Mouse (Mus musculus) frontal cortex, postnatal 25 days (tissue): ENCODE data around the gene Rap1gap.

Experiments
- DNase-seq, 2 experiments: peaks; one replicate each; pipeline ENCODE4 v3.0.0; 2022; ENCODE audit warnings: low spot score in 2 of 2

Rap1gap gene

DNA sequence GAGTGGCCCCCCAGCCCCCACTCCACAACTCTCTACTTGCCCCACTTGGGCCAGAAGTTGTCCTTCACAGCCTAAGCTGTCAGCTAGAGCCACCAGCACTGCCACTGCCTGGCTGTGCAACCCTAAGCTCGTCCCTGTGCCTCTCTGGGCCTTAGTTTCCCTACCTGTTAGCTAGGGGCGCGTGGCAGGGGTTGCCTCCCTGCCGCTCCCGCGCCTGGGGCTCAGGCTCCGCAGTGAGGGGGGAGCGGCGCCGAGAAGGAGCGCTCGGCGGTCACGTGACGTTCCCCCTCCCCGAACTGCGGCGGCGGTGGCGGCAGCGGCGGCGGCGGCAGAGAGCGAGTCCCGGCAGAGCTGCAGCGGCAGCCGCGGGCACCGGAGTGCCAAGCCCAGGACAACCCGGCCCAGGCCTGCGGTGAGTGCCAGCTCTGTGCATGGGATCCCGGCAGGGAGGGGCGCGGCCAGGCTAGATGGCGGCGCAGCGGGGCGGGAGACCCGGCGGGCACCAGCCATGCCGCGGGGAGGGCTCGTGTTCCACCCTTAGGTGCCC is at the start of gene Rap1gap:
TSS of gene Rap1gap (plus strand) at position 294 of the 547 bp plus-strand sequence.
- peak; percentile 51 to 66 for DNase-seq

DNA sequence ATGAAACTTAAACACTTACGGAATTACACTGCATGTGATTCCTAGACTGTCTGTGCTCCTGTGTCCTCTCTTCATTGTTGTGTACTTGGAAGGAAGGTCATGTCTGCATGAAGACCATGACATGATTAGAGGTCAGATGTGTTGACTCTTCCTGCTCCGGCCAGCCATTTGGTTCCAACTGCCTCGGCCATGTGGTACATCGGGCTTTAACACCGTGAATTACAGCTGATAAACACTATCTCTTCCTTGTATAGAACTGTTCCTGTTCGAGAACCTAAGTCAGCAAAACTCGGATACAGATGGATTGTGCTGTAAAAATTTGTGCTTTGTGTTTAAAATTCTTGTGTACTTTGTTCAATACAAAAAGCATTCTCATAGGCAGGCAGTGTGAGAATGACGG is 41.7 kb upstream of the Rap1gap start:
- DNase-seq, result no peak

DNA sequence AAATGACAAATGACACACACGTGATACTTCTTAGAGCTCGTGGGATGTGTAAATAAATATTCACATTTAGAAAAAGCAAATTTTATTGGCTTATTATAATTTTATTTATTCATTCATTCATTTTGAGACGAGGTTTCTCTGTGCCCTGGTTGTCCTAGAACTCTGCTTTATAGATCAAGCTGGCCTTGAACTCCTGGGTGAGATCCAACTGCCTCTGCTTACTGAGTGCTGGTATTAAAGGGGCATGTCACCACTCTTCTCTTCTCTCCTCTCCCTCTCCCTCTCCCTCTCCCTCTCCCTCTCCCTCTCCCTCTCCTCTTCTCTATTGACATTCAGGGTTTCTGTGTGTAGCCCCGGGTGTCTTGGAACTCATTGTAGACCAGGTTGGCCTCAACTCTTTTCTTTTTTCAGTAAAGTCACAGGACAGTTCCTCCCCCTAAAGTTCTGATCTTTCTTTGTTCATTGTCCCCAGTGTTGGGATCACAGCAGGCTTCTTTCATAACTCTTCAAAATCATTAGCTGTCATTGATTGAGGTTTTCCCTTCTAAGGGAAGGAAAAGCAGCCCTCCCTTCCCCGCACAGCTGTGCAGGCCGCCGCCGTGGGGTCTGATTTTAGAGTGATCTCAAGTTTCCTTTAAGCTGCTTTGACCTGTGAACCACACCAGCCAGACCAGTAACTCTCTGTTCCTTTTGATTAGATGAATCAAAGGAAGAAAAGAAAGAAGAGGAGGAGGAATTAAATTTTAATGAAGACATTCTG is 36.9 kb upstream of the Rap1gap start:
- no peak for DNase-seq

DNA sequence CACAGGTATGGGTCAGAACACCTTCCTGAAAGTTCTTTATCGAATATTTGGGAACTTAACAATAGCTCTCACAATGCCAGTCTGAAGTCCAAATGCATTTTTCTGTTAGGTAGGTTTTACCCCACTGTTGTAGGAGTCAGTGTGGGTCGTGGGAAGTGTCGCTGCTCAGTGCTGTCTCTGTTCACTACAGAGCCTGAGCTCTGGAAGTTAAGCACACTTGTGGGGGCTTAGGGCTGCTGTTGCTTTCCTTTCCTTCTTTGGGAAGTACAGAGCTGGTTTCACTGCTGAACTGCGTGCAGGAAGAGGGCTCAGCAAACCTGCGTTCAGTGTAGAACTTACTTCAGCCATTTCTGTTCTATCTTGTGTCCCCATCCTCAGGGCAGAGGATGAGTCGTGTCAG is 36.1 kb upstream of the Rap1gap start:
- DNase-seq, result no peak

DNA sequence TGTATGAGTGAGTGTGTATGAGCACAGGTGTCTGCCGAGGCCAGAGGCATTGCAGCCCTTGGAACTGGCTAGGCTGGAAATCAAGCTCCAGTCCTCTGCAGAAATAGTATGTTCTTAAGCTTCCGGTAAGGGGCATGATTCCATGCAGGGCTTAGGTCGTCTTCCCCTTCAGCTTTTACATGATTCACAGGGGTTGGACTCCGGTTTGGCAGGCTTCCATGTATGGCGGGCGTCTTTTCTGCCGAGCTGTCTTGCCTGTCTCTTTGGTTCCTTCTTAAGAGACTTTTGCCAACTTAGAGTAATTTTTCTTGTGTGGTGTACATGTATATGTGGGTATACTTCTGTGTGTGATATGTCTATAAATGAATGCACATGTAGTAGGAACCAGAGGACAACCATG is 35.2 kb upstream of the Rap1gap start:
- no peak for DNase-seq

DNA sequence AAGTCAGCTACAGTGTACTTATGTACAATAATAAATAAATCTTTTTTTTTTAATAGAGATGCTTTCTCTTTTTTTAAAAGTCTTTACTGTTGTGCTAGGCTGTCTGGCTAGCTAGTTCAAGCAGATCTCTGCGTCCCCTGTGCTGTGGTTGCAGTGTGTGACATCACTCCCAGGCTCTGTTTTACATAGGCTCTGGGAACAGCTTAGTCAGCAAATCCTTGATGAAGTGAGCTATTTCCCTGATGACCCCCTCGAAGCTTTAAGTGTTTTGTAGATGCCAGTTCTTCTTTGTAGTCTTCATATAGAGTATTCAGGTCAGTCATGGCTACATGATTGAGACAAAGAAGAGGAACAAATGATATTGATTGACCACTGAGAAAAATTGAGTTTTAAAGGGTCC is 34.4 kb upstream of the Rap1gap start:
- no peak for DNase-seq

DNA sequence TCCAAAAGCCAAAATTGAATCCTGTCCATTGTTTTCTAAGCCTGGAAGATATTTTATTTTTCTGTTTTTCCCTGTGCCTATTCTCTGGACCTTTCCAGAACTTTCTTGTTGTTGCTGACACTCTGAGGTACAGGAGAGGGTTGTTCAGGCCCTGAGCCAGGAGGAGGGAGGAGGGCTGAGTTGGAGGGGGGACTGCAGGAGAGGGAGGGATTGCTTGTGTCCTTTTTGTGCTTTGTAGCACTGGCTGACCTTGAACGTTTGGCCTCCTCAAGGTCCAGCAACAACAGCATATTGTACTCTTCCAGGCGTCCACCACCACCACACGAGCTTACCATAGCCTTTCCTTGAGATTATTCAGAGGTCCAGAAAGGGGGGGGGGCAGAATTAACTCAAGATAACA is 32.9 kb upstream of the Rap1gap start:
- no peak for DNase-seq

DNA sequence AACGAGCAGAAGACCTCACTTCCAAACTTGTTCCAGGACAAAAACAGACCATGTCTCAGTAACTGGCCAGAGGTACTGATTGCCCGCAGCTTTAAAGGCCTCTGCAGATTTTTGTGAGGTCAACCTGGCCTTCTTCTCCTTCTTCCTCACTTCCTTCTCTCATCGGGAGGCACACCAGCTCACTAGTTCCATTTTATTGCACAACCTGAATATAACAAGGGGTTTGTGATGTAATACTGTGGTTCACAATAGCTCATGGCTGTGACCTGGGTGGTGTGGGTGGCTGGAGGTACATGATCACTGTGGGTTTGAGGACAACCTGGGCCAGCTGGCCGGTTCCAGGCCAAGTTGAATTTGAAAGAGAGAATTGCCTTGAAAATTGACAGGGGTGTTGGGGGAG is 31.1 kb upstream of the Rap1gap start:
- DNase-seq, result no peak

DNA sequence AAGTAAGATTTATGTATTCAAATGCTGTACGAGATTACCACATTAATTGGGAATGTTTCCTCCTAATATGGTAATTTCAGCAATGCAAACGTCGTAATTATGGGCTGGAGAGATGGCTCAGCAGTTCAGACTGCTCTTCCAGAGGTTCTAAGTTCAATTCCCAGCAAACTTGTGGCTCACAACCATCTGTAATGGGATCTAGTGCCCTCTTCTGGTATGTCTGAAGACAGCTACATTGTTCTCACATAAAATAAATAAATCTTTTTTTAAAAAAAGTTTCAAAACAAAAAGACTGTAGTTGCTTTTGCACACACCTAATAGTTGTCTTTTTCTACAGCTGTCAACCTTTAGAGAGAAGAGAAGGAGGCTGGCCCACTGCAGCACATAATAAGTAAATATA is 27.9 kb upstream of the Rap1gap start:
- no peak for DNase-seq

DNA sequence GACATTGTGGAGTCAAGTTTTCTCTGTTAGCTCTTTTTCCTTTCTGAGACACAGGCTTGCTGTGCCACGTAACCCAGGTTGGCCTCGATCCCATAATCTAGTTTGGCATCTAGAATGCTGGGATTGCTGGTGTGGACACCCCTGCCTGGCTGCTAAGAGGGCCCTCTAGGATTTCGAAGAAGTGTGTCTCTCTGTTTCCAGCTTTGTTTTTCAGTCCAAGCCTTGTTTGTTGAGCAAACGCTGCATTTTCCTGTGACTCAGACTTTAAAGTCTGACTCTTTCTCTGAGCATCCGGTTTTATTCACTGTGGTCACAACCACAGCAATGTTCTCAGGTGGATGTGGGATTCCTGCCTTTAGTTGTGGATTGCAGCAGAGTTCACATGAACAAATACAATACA is 23.0 kb upstream of the Rap1gap start:
- no peak for DNase-seq

DNA sequence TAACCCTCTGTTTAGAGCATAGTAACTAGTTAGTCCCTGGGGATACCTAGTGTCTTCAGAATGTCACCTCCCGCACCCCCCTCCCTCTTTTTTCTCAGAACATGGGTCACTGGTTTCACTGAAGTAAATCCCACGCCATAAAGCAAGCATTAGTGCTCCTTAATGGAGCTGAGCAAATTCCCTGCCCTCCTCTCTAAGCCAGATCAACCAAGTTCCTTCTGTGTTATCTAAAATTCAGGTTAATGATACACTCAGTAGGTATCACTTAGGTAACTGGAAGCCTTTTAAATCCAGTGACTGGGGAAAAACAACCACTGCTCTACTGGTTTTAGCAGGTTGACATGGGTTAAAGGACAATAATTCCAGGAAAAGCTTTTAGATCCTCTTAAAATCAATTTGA is 22.4 kb upstream of the Rap1gap start:
- no peak for DNase-seq

DNA sequence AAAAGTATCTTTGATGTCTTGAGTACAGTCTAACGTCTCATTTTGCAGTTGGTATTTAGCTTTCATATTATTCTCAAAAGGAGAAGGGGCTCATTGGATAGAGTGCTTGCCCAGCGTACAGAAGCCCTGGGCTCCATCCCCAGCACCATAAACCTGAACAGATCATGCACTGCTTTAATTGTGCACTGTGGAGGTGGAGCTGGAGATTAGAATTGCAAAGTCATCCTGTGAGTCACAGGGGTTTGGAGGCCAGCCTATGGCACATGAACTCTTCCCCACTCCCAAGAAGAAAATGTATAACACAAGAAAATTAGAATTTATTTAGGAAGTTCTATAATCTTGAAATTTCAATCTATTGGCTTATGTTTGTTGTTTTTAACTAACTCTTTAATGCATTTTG is 21.1 kb upstream of the Rap1gap start:
- no peak for DNase-seq

DNA sequence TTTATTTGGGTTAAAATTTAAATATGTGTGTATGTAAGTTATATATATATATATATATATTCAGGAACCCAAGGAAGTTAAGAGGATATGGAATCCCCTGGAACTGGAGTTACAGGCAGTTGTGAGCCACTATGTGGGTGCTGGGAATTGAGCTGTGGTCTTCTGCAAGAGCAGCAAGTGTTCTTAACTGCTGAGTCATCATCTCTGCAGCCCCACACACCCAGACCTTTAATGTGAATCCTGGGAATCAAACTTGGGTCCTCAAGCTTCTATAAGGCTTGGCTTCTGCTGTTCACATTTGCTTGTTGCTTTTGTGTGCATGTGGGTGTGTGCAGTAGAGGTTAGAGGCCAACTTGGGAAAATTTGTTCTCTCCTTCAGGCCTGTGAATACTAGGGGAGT is 18.3 kb upstream of the Rap1gap start:
- DNase-seq, result no peak

DNA sequence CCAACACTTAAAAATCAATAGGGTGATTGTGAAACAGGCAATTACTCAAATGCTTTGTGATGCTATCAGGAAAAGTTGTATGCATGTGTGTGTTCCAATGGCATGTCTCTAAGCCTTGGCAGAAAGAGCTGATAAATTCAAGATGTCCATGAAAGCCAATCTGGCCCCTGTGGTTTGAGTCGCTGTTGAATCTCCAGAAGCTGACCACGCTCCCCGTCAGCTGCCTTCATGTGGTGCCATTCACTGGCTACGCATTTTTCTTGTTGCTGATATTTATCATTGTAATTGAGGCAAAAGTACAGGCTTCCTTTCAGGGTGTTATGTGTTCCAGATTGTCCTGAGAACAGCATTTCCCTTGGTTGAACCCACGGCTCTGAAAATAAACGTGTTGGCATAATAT is 16.9 kb upstream of the Rap1gap start:
- no peak for DNase-seq

DNA sequence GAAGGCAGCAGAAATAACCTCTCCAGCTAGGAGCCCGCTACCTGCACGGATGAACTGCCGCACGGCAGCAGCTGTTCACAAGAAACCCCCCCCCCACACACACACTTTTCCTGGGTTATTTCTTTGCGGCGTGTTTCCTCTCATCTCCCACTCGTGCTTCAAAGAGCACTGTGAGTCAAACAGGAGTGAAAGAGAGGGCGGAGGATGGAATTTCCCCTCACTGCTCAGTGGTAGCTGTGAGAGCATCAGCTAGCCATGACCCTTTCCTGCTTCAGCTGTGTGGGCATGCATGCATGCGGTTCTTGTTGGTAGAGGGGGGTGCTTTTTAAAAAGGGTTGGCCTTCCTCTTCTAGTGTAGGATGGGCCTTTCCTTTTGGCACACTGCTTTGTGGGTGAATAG is 16.3 kb upstream of the Rap1gap start:
- DNase-seq, result no peak

DNA sequence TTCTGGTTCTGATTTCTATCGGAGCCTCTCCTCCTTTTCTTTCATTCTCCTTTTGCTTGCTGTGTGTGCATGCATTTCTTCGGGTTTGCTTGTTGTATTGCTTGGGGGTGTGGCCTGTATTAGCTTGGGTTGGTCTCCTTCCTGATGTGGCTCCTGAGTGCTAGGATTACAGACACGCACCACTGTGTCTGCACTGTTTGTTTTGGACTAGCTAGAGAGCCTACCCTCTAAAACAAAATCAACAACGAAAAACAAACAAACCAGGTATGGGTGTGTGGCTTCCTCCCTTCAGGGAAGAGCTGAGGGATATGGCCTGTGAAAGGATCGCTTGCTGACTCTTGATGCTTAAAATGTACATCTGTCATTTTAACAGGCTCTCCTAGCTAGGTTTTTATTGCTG is 13.6 kb upstream of the Rap1gap start:
- DNase-seq, result no peak

DNA sequence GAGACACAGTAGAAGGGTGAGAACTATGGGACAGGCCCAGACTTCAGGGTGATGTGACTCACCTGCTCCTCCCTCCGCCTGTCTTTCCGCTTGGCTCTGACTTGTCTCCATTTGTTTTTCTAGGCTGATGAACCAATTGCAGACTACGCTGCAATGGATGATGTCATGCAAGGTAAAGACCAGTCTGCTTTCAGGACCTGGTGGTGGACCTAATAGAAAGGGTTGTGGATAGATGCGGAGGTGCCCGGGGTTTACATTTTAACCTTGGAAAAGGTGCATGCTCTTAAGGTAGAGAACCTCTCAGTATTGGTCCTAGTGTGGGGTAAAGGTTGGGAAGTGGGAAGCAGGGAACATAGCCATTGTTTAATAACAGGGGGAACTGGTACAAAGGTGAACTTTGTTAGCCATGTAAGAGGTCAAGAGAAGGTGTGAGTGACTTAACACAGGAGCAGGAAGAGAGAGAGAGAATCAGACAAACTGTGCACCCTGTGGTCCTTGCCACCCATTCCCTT is 11.6 kb upstream of the Rap1gap start:
- no peak for DNase-seq

DNA sequence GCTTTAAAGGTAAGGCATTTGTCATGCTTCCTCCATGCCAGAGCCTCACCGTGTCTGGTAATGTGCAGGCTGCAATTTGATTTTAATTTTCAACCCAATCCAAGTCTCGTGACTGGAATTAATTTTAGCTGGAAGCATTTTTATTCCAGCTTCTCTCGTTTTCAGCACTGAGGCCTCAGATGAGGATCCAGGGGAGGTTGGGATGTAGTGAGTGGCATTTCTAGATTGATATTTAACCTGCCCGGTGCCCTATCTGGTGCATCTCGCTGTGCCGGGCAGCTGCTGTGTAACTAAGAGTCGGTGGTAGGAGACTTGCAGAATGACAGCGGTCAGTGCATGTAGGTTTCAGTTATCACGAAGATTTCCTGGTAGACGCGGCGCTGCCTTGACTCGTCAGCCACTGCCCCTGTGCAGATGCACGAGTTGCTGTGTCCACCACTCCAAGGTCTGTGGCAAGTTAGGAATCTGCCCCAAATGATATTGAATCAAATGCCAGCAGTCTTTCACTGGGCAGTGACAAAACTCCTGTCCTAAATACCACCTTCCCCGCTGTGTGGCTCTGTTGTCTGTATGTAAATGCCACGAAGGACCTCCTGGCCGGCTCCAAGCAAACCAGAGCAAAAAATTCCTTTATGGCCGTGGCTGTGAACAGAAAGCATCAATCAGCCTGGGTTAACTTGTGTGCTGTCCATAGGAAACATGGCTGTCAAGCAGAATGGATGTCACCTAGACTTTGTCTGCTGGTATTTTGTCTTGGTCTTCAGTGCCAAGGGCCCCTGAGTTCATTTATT is 9.1 kb upstream of the Rap1gap start:
- DNase-seq, result no peak

DNA sequence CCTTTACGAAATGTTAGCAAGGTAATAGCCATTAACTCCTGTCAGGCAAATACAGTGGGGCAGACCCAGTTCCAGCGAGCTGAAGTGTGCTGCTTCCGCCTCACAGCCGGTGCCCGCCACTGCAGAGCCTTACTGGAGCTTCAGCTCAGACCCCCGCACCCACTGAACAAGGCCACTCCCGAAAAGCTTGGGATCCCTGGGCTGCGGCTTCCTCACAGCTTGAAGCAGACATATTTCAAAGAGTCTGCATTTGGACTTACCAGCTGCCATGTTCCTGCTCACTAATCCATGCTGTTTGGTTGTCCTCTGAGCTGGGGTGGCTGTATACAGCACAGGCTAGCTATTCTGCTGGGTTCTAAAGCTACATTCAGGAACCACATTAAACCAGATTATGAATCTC is 6.9 kb upstream of the Rap1gap start:
- no peak for DNase-seq

DNA sequence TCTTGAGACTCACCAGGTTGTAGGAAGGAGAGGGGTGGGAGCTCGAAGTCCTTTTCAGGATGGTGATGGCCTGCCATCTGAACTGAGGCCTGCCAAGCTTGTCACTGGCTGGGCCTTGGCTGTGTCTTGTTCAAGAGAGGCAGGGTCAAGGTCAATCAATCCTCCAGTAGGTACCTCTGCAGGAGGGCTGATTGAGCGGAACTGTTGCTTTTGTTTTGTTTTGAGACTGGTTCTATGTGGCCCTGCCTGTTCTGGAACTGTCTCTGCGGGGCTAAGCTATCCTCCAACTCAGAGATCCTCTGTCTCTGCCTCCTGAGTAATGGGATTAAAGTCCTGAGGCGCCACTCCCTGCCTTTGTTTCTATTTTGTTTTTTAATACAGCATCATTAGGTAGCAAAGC is 5.0 kb upstream of the Rap1gap start:
- no peak for DNase-seq

DNA sequence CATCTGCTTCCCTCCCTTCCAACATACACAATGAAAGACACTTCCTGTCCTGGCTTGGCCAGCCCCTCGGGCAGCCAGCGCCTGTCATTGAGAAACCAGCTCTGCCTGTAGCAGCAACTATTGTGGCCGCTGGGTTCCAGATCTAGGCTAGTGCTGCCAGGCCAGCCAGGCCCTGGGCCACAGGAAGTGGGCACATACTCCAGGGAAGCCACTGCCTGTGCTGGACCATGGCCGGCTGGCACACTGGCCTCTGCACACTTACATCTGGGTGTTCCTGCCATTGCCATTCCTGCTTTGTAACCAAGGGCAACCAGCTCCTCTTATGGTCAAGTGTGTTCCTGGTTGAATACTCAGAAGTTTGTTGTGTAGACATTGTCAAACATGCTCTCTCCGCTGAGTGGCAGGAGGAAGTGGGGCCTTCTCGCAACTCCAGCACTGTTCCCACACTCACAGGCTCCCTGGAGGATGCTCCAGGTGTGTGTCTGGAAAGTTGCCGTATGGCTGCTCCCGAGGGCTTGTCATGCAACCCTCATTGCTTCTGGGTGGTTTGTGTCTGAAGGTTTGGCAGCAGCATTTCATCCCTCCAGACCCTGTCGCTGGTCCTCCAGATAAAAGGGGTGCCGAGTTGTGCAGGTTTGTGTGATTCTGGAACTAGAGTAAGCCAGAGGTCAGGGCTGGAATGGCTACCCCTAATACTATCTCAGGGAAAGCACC is 4.0 kb upstream of the Rap1gap start:
- no peak for DNase-seq

DNA sequence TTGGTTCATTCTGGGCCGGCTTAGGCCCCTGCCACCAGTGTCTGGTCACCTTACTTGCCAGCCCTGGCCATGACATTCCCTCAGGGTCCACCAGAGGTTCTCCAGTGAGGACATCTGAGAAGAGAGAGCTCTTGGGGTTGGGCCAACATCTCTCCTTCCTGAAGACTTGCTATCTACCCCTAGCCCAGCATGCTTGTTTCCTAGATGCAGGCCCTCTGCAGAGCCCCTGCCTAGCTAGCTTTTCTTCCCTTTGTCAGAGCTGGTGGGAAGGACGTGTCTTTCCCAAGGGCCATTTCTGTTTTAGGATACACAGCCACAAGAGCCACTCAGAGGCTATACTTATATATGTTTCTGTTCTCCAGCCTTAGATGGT is 3.5 kb upstream of the Rap1gap start:
- DNase-seq, result no peak
